Mouse (Mus musculus) thymus, adult 18-20 months (tissue): Measurements from ENCODE around the gene Naa16.

Experiments
- DNase-seq, 2 experiments: peaks; one replicate each; pipeline ENCODE4 v3.0.0; 2022; ENCODE audit warnings: mixed read lengths in 2 of 2

The Naa16 gene

DNA sequence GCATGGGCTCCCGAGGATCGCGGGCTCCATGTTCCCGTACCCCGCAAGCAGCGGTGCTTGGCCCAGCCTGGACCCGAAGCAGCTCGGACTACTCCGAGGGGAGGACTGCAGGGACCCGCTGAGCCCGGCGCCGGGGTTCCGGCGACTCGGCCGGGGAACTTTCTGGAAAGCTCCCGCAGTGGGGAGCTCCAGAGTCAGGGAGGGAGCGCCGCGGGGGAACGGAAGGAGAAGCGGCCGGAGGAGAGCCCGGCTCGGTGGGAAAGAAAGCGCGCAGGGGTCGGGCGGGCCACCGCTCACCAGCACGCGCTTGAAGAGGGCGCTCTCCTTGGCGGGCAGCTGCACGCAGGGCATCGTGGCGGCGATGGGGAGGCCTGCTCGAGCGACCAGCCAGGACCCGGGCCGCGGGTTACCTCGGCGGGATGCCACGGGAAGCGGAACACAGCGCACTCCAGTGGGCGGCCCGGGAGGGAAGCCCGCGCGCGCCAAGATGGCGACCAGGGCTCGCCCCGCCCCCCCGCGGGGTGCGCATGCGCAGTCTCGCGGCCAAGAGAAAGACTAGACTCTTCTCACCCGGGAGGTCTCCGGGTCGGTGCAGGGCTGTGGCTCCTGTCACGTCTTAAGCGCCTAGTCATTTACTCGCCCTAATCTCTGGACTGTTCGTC, at the start of gene Naa16:
TSS of gene Naa16 (minus strand) at position 514 of the 662 bp plus-strand sequence.
- peak; percentile 85 for DNase-seq

DNA sequence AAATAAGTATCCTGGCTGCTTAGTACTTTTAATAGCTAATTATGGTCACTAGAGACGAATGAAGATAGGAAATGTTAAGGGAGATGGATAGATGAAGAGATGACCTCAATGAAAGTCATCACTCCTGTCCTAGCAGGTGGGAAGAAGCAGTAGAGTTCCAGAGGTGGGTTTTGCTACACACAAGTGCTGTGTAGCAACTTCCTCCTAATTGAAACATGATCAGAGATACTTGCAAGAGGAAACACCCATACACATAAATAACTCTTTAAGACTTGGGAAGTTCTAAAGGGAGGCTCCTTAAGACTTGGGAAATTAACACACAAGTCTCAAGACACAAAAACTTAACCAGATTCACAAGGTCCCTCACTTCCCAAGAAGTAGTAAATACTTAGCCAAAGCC, 43.5 kb upstream of the Naa16 start:
- no peak for DNase-seq

DNA sequence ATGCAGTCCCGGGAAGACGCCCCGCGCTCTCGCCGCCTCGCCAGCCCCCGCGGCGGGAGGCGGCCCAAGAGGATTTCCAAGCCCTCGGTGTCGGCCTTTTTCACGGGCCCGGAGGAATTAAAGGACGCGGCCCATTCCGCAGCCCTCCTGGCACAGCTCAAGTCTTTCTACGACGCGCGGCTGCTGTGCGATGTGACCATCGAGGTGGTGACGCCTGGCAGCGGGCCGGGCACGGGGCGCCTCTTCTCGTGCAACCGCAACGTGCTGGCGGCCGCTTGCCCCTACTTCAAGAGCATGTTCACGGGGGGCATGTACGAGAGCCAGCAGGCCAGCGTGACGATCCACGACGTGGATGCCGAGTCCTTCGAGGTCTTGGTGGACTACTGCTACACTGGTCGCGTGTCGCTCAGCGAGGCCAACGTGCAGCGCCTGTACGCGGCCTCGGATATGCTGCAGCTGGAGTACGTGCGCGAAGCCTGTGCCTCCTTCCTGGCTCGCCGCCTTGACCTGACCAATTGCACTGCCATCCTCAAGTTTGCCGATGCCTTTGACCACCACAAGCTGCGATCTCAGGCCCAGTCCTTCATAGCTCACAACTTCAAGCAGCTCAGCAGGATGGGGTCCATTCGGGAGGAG, 36.3 kb upstream of the Naa16 start:
- DNase-seq: peak in 1 of 2 experiments; percentile 12

DNA sequence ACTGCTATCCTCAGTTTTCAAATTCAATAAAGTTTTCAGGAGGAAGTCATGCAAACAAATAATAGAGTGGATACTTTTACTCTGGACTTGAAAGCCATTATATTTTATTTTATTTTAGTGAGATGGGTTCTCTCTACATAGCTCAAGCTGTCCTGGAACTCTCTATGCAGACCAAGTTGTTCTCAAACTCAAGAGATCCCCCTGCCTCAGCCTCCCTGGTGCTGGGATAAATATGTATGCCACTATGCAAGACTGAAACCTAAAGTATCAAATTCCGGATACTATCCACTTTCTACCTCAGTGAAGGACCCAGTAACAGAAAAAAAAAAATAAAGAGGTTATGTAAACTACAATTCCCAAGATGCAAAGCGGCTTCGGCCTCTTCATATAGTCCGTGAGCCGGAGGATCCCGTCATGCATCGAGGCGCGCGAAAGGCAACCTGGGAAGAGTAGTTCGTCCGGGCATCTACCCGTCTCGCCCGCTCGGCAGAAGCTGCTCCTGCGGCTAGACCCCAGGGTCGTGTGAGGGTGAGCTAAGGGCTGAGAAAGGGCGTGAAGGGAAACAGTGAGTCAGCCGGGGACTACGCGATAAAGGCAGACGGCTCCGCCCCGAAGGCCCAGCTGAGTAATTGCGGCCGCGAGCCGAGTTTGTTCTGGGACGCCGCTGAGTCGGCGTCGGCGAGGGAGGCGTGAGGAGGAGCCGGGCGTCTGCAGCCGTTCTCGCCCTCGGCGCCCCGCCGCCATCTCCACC, 35.6 kb upstream of the Naa16 start, which contains the start of gene Kbtbd7:
TSS of gene Kbtbd7 (plus strand) at position 533 of the 751 bp plus-strand sequence.
- peak; percentile 94 to 96 for DNase-seq

DNA sequence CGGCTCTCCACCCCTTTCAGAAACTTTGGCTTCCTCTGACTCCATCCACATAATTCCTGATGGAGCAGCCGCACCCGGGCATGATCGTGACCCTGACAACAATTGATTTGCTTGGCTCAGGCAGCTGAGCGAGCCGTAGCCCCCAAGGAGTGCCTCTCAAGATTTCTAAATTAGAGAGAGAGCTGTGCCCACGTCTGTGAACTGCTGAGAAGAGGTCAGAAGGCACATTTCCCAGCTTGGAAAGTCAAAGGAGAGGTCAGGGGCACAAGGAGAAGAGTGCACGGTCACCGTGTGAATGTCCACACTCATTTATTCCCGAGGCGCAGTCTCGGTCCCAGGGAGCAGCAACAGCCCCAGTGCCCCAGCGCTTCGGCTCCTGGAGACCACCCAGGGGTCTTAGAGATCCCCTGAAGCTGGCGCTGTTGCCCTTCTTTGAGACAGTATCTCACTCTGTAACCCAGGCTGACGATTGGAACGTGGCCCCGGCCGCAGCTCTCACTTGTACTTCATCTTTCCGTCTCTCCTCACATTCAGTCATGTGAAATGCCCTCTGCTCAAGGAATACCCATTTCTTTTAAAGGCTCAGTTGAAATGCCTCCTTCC, 29.6 kb upstream of the Naa16 start:
- DNase-seq: no peak

DNA sequence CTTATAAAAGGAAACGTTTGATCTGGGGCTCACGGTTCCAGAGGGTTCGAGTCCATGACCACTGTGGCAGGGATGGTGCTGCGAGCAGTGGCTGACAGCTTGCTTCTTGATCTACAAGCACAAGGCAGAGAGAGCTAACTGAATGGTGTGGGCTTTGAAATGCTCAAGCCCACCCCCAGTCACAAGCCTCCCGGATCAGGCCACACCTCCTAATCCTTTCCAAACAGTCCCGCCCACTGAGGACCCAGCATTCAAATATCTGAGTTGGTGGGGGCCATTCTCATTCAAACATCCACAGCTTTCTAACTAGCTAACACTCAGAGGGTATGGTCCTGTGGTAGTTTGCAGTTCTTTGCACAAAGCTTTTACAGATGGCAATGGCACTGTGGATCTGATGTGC, 22.5 kb upstream of the Naa16 start:
- DNase-seq: no peak

DNA sequence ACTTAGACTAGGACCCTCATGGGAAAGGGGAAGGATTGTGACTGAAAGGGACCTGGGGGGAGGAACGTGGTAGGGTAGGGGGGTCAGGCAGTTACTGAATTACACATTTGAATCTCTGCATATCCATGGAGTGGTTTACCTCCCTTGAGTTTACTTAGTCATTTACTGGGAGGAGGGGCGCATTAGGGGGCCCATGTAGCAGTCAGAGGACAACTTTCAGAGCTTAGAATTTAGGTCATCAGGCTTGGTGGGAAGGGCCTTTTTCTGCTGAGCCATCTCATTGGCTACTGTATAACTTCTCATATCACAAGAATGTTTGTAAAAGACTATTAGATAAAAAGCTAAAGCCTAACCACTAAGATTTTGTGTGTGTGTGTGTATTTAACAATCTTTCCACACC, 20.1 kb upstream of the Naa16 start:
- no peak for DNase-seq

DNA sequence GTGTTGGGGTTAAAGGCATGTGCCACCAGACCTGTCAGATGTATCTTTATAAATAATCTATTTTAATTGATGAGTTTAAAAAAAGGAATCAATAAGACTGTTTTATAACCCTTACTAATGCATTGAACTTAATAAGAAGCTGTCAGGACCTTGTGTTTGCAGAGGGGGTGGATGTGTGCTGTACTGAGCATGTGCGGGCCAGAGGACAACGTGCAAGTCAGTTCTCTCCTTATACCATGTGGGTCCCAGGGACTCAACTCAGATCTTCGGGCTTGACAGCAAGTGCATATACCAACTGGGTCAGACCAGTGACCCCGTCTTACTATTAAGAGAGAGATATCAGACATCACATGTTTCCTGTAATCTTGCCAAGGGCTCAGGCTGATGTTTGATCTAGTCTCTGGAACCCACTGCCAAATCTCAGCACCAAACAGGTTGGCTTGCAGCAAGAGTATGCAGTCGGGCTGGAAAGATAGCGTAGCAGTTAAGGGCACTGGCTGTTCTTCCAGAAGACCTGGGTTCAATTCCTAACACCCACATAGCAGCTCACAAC, 18.8 kb upstream of the Naa16 start:
- no peak for DNase-seq

DNA sequence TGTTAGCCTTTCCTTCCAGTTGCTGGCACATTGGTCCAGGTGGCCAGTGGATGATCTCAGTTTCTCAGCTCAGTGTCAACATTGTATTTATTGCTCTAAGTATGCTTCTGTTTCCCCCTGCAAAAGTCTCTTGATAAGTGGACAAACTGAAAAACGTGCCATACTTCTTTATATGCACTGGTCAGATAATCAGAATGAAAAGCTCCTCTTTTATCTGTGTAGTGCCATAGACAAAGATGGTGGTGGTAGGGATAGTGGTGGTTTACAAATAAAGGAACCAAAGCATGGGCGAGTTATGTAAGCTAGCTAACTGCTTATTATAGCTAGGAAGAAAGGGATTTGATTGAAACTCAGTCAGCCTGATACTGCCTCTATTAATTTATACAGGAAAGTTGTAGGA, 17.1 kb upstream of the Naa16 start:
- DNase-seq: no peak

DNA sequence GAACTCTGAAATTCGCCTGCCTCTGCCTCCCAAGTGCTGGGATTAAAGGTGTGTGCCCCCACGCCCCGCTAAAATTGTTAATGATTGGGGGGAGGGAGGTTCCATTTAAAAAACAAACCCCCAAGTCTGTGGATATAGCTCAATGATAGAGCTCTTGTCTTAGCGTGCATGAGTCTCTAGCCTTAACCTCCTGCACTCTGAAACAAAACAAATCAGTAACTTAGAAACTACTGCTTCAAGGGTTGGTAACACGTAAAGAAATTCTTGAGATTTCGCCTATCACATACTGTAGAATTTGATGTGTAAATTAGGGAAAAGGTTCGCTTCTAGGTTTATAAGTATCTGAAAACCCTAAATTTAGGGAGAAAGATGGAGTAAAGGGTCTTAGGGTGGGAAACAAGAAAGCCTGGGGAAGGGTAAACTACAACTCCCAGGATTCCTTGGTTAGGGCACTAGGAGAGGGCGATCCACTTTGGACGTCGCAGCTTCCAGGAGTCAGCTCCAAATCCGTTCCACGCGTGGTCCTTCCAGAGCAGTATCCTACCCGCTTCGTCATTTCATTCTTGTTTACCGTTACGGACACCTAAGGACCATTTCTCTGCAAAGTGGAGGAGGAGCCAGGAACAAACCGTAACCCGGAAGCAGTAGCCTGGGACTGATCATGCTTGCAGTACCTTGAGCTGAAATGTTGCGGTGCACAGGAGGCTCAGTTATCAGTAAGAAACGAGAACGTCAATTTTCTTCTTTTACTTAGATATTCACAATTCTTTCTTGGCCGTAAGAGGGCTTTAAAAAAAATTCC, 6.9 kb upstream of the Naa16 start, which contains the start of gene Mtrf1:
TSS of gene Mtrf1 (plus strand) at position 452 of the 802 bp plus-strand sequence.
- peak; percentile 32 to 47 for DNase-seq

DNA sequence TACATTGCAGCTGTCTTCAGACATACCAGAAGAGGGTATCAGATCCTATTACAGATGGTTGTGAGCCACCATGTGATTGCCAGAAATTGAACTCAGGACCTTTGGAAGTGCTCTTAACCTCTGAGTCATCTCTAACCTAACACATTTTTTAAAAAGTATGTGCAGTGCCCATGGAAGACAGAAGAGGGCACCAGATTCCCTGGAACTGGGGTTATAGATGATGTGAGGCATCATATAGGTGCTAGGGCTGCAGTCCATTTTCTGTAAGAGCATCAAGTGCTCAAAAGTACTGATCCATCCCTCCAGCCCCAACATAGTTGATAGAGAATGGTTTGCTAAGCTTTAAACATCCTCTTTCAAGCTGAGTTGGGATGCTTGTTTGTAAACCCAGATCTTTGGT, 4.0 kb upstream of the Naa16 start:
- DNase-seq: peak in 1 of 2 experiments; percentile 20

DNA sequence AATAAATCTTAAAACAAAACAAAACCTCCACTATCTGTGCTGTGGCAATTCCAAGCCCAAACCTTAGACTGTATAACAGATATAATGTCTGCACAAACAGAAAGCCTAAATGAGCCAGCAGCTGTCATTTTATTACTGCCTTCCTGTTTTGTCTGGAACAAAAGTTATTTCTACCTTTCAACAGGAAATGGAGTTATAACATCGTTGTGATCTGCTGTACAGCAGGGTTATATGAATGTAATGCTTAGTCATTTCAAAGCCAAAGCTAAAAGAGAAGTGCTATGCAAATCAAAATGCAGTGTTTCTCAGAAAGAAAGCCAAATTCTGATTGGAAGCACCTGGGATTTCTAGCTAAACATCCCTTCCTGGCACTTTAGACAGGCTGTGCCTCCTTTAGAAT, 2.7 kb upstream of the Naa16 start:
- DNase-seq: no peak

DNA sequence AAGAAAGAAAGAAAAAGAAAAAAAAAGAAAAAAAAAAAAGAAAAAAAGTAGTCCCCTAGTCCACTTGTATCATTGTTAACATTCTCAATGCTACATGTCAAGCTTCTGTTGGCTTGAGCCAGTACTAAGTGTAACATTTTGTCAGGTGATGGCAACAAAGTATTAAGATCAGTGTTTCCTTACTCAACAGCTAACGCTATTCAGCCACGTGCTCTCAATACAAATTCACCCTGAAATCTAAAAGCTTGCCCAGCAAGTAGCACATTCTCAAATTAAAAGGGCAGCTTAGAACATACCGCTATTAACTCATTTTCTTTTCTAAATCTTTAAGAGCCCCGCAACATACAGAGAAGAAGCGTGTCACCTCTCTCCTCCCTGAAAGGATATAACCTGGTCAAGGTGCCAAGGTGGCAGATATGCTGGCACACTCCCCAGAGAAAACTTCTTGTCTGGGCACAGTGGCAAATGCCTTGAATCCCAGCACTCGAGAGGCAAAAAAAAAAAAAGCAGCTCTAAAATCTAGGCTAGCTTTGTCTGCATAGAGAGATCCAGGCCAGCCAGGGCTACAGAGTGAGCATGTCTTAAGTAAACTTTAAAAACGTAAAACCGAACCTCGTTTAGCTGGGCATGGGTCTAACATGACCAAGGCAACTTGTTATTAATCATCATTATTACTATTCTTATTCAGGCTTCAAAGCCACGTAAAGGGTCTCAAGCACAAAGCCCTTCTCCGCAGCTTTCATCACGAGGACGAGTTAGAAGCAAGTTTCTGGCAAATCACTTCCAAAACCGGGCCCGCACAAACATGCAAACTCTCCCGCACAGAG, 927 bp downstream of the Naa16 start:
- no peak for DNase-seq

DNA sequence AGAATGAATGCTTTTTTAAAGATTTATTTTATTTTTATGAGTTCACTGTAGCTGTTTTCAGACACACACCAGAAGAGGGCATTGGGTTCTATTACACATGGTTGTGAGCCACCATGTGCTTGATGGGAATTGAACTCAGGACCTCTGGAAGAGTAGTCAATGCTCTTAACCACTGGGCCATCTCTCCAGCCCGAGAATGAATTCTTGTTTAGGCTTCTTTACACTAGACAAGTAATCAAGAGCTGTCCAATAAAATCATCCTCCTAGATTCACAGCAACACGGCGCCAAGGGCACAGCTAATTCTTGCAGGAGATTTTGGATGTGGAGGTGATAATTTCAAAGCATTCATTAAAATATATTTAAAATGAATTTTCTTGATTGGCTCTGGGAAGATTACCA, 2.3 kb downstream of the Naa16 start:
- no peak for DNase-seq

DNA sequence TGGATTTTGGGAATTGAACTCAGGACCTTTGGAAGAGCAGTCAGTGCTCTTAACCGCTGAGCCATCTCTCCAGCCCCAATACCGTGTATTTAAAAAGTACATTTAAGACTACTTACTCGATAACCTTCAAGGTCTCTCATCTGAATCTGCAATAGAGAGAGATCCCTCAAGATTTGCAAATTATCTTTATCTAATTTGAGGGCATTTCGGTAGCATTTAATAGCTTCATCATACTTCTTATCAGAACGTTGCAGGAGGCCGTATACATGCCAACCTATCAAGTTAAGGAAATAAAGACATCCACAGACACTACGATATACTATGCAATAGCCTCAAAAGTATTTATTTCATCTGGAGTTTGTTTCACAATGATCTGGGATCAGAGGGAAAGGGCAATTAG, 7.5 kb downstream of the Naa16 start:
- no peak for DNase-seq

DNA sequence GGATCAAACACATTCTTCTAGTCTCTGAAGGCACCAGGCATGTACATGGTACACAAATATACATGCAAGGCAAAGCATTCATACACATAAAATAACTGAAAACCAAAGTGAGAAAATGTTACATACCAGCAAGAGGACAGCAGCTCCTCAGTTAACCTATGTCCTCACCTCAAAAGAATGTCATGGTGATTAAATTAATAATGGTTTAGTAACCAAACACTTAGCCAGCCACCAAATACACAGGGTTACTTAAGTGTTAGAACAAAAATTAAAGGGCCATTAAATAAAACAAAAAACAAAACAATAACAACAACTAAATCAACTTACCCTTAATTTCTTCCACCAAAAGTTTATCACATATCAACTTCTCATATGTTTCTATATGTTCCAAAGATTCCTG, 13.5 kb downstream of the Naa16 start:
- no peak for DNase-seq

DNA sequence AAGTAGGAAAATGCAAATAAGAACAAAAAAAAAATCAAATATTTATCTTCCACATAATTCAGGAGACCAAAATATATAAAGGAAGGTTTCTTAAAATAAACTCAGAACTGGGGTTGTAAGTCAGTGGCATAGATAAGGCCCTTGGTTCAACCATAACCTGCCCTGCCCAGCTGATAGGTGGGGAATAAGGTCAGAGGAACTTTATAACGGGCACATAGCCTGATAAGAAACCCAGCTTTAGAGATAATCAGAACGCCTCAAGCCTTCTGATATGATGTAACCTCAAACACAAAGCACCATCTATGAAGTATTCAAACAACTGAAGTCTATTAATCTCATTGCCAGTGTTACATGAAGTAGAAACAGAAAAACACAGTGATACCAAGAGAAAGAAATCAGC, 32.5 kb downstream of the Naa16 start:
- DNase-seq: no peak

DNA sequence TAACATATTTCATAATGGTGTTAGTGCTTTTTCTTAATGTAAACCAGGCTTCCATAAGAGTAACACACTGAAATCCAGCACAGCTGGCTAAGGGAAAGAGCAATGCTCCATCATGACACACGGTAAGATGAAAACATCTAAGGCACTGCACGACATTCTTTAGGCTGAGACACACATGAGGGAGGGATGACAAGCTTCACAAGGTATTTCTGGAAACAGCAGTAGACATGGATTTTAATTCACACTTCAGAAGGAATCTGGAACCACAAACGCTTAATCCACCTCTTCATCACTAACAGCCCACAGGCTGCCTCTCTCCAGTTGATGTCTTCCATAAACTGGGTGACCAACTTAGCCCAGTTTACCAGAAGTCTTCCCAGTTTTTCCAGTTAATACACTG, 44.2 kb downstream of the Naa16 start:
- DNase-seq: no peak

DNA sequence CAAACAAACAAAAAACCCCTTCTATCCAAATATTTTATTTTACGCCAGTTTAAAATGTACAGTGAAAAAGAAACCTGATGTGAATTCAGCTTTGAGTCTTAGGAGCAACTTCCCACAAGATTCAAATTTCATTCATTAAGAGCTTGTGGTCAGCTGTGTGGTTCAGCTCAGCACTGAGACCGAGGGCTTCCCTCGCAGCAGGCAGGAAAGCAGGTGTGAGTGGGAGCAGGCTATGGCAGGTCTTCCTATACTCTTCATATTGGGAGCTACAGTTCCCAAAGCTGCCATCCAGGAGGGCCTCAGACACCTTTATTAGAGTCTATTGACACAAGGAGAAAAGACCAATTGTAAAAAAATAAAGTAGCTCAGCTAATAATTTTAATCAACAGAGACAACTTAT, 55.0 kb downstream of the Naa16 start:
- no peak for DNase-seq

DNA sequence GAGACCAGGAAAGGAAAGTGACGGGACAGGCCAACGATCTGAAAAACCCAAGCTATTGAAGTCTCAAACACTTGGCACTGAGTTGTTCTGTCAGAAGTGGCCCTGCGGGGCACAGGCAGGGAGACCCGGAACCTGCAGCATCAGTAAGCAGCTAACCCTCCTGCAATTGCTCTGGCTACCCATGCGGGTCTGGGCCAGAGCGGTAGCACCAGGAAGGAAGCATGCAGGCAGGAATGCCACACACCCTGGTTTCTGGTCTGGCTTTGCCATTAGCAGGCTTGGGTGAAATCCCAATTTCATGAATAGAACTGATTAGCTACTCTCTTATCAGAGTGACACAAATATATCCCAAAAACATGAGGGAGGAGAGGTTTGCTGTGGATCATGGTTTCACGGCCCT, 58.6 kb downstream of the Naa16 start:
- DNase-seq: no peak

DNA sequence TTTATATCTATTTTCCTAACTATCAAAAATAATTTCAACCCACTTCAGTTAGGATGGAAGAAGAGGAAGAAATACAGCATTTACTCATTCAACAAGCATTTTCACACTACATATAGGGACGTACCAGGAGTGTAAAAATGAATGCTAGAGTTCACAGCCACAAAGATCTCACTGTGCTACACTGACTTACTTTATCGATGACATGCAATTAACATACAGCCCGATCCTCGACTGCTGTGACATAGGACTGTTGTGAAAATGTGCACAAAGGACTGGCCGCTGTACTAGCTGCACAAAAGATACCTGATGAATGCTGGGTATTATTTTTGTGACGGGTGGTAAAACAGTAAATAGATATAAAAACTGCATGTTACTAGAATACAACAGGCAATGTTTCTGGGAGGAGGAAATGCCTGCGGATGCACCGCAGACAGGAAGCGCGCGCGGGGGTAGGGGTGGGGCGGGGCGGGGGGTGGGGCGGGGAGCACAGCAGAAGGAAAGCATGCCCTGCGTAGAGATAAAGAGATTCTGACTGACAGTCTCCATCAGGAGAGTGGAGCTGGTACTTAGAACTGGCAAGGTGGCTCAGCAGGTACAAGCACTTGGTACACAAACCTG, 59.5 kb downstream of the Naa16 start:
- DNase-seq: no peak
